In genomic region chr13:44086801-44087200, GRCm38 (mm10) we compare ENCODE assay signal across 11 mouse cellular contexts.
DNase-seq lines count a peak whose midpoint lies in the region; ATAC-seq lines count a peak whose summit lies in the region.
"Had no signal": no experiment of that assay in that cellular context is flagged by ENCODE, and none has a peak within 500 bp of the region (broad histone marks: within the 10 kb centered on the region; RNA-seq: fewer than 3 reads in every experiment).

No protein-coding gene starts in this region.

- no peak for ATAC-seq in forebrain, embryonic 15.5 days (replicated peaks)
- no peak for ATAC-seq in forebrain, embryonic 11.5 days (replicated peaks; ENCODE audit: low FRiP score)
- ATAC-seq in lung, embryonic 16.5 days (ENCODE audit: low read depth), result peak; percentile 43; the same call in 1 of the 2 replicates
- ATAC-seq in frontal cortex, adult (ENCODE audit: low TSS enrichment), result peak; percentile 65; the same call in 1 of the 2 replicates
- no peak for ATAC-seq in midbrain, embryonic 13.5 days

- 35% methylated on average over 4 of the region's 4 CpGs for WGBS in forebrain, embryonic 15.5 days
- WGBS in forebrain, embryonic 11.5 days, result 79% methylated on average over 4 of the region's 4 CpGs
- WGBS in lung, embryonic 16.5 days, result 32% methylated on average over 4 of the region's 4 CpGs
- WGBS in midbrain, embryonic 13.5 days, result 68% methylated on average over 4 of the region's 4 CpGs

- no peak overlapping the region for H3K9ac ChIP-seq in forebrain, embryonic 15.5 days (replicated peaks)
- H3K9ac ChIP-seq in forebrain, embryonic 11.5 days (ENCODE audit: low read length), result no peak overlapping the region
- H3K9ac ChIP-seq in lung, embryonic 16.5 days (ENCODE audit: low read length), result no peak overlapping the region
- H3K9ac ChIP-seq in midbrain, embryonic 13.5 days (replicated peaks), result no peak overlapping the region

- H3K27ac ChIP-seq in forebrain, embryonic 15.5 days (replicated peaks), result peak overlapping the region; percentile 34; the same call in 1 of the 2 replicates
- H3K27ac ChIP-seq in forebrain, embryonic 11.5 days (ENCODE audit: low read depth, low read length), result no peak overlapping the region
- H3K27ac ChIP-seq in lung, embryonic 16.5 days (ENCODE audit: low read length), result no peak overlapping the region; the same call in 1 of the 2 replicates
- no peak overlapping the region for H3K27ac ChIP-seq in midbrain, embryonic 13.5 days
- H3K27ac ChIP-seq: midbrain, embryonic 10.5 days had no signal

- H3K4me1 ChIP-seq in forebrain, embryonic 15.5 days, result peaks cover 9% of the 10 kb centered on the region
- H3K4me1 ChIP-seq in forebrain, embryonic 11.5 days (replicated peaks; ENCODE audit: control insufficient read depth, insufficient read depth, low read length), result no peaks in the 10 kb centered on the region; the same call in 1 of the 2 replicates
- H3K4me1 ChIP-seq in lung, embryonic 16.5 days (replicated peaks; ENCODE audit: control insufficient read depth, insufficient read depth, low read length), result peaks cover 18% of the 10 kb centered on the region
- no peaks in the 10 kb centered on the region for H3K4me1 ChIP-seq in midbrain, embryonic 13.5 days (replicated peaks)

- no peaks in the 10 kb centered on the region for H3K36me3 ChIP-seq in forebrain, embryonic 15.5 days
- no peaks in the 10 kb centered on the region for H3K36me3 ChIP-seq in forebrain, embryonic 11.5 days (ENCODE audit: control insufficient read depth, insufficient read depth, low read length)
- H3K36me3 ChIP-seq in lung, embryonic 16.5 days (ENCODE audit: control insufficient read depth, insufficient read depth, low read length), result no peaks in the 10 kb centered on the region
- no peaks in the 10 kb centered on the region for H3K36me3 ChIP-seq in midbrain, embryonic 13.5 days
- H3K36me3 ChIP-seq: midbrain, embryonic 10.5 days had no signal

- H3K4me2 ChIP-seq in forebrain, embryonic 15.5 days (replicated peaks), result no peak overlapping the region
- no peak overlapping the region for H3K4me2 ChIP-seq in forebrain, embryonic 11.5 days (ENCODE audit: low read depth, low read length, severe bottlenecking)
- H3K4me2 ChIP-seq in lung, embryonic 16.5 days (ENCODE audit: low read depth, low read length), result no peak overlapping the region
- no peak overlapping the region for H3K4me2 ChIP-seq in midbrain, embryonic 13.5 days (replicated peaks)
- H3K4me2 ChIP-seq: liver, embryonic 11.5 days had no signal

- no peak for DNase-seq in forebrain, embryonic 11.5 days (ENCODE audit: low spot score)
- DNase-seq in lung, postnatal 14 days, result no peak
- peak; percentile 74 to 76 for DNase-seq in right cerebral cortex, postnatal 10 days (ENCODE audit: low spot score in 2 of 2)
- DNase-seq in embryo, embryonic 9.5 days (ENCODE audit: extremely low spot score), result no peak
- DNase-seq: gastrocnemius, postnatal 25 days had no signal

- H3K4me3 ChIP-seq in forebrain, embryonic 15.5 days, result no peak overlapping the region
- H3K4me3 ChIP-seq in forebrain, embryonic 11.5 days (ENCODE audit: low read depth, low read length), result no peak overlapping the region
- H3K4me3 ChIP-seq in lung, embryonic 16.5 days (ENCODE audit: low read length), result no peak overlapping the region
- H3K4me3 ChIP-seq in midbrain, embryonic 13.5 days (replicated peaks), result no peak overlapping the region
- H3K4me3 ChIP-seq: midbrain, embryonic 10.5 days had no signal

- no peaks in the 10 kb centered on the region for H3K9me3 ChIP-seq in forebrain, embryonic 15.5 days
- H3K9me3 ChIP-seq in forebrain, embryonic 11.5 days (ENCODE audit: control insufficient read depth, low read length), result no peaks in the 10 kb centered on the region
- H3K9me3 ChIP-seq in lung, embryonic 16.5 days (ENCODE audit: control insufficient read depth, low read length), result no peaks in the 10 kb centered on the region
- 0 out of 2 replicates have a peak, but pooled peaks cover 4% of the 10 kb centered on the region for H3K9me3 ChIP-seq in midbrain, embryonic 13.5 days
- H3K9me3 ChIP-seq: midbrain, embryonic 10.5 days had no signal

- H3K27me3 ChIP-seq in forebrain, embryonic 15.5 days, result no peaks in the 10 kb centered on the region
- no peaks in the 10 kb centered on the region for H3K27me3 ChIP-seq in forebrain, embryonic 11.5 days (ENCODE audit: control insufficient read depth, insufficient read depth, low read length)
- H3K27me3 ChIP-seq in lung, embryonic 16.5 days (ENCODE audit: control insufficient read depth, insufficient read depth, low read depth, low read length), result no peaks in the 10 kb centered on the region
- peaks cover 20% of the 10 kb centered on the region for H3K27me3 ChIP-seq in midbrain, embryonic 13.5 days

Comparison
In these comparisons a context has a peak if more than half of its experiments do, and no peak if none do; other contexts are left out.
1. ATAC-seq: peak in lung, embryonic 16.5 days (single experiment) and frontal cortex, adult (single experiment); none in forebrain, embryonic 15.5 days (single experiment), forebrain, embryonic 11.5 days (single experiment) and midbrain, embryonic 13.5 days (single experiment).
2. DNase-seq: peak in right cerebral cortex, postnatal 10 days (2 of 2); none in forebrain, embryonic 11.5 days (single experiment), lung, postnatal 14 days (single experiment) and embryo, embryonic 9.5 days (single experiment).